Mouse (Mus musculus): Measurements from ENCODE around the gene Dbx2.

Gene Dbx2

GRCm38 (mm10) chr15:95639115-95639828 is 16.5 kb downstream of the Dbx2 start:
- ChIA-PET POLR2A (no interaction called here), CTCF (no interaction called here)

- POLR2A ChIA-PET, result no interaction called here
- CTCF ChIA-PET, result no interaction called here
These were observed 31.4 kb downstream of the Dbx2 start for GRCm38 (mm10) chr15:95624396-95624795.

- ChIA-PET CTCF (no interaction called here), POLR2A (no interaction called here)
These were observed 33.0 kb downstream of the Dbx2 start for GRCm38 (mm10) chr15:95622797-95623196.

GRCm38 (mm10) chr15:95612600-95612999 is 43.2 kb downstream of the Dbx2 start:
- POLR2A ChIA-PET, result no interaction called here
- CTCF ChIA-PET, result no interaction called here

- ChIA-PET POLR2A (interaction anchor here in 1 of 4 experiments (1.5 kb wide), 1 partner anchor 13 kb away, joined by 4 read pairs; no protein-coding TSS in a partner anchor), CTCF (no interaction called here)
These were observed 54.6 kb downstream of the Dbx2 start for GRCm38 (mm10) chr15:95601179-95601578.

- ChIA-PET CTCF (interaction anchor here in 3 of 4 experiments (0.6 to 1.2 kb wide), 10 partner anchors 10 to 156 kb away, joined by 3 to 6 read pairs (median 3); no protein-coding TSS in a partner anchor), POLR2A (interaction anchor here in 1 of 4 experiments (0.5 to 0.7 kb wide), 2 partner anchors 18 to 53 kb away, joined by 3 read pairs; no protein-coding TSS in a partner anchor)
These were observed 57.1 kb downstream of the Dbx2 start for GRCm38 (mm10) chr15:95598630-95599029.

- POLR2A ChIA-PET, result interaction anchor here in 1 of 4 experiments (1.3 kb wide), 1 partner anchor 10 kb away, joined by 3 read pairs; no protein-coding TSS in a partner anchor
- CTCF ChIA-PET, result interaction anchor here in 2 of 4 experiments (0.6 to 1.7 kb wide), 4 partner anchors 10 to 686 kb away, joined by 3 to 15 read pairs (median 6); no protein-coding TSS in a partner anchor
These were observed 68.9 kb downstream of the Dbx2 start for GRCm38 (mm10) chr15:95586906-95587305.

- POLR2A ChIA-PET, result interaction anchor here in 2 of 4 experiments (0.8 to 1.4 kb wide), 3 partner anchors 8 to 1042 kb away, joined by 3 to 8 read pairs (median 3); partner anchors contain the start of genes Irak4 (in 1 of the 2) and Pus7l (in 1 of the 2)
These were observed 70.9 kb downstream of the Dbx2 start for GRCm38 (mm10) chr15:95584891-95585290.

GRCm38 (mm10) chr15:95574661-95575060 is 81.1 kb downstream of the Dbx2 start:
- POLR2A ChIA-PET, result no interaction called here
- CTCF ChIA-PET, result interaction anchor here in 3 of 4 experiments (0.6 to 2.3 kb wide), 5 partner anchors 10 to 419 kb away, joined by 3 to 16 read pairs (median 3); no protein-coding TSS in a partner anchor

More at GRCm38 (mm10) chr15:95584891-95585290, 70.9 kb downstream of the Dbx2 start:
- CTCF ChIA-PET, result interaction anchor here in 3 of 4 experiments (1.1 to 1.6 kb wide), 3 partner anchors 9 to 14 kb away, joined by 3 to 7 read pairs (median 4); no protein-coding TSS in a partner anchor

All from embryonic stem cell, embryonic (primary cell).